In genomic region chr6:81698173-81698572, GRCm38 (mm10) we compare ENCODE assay signal across 28 mouse cellular contexts.
"Had no signal": no experiment of that assay in that cellular context is flagged by ENCODE, and none has a peak within 500 bp of the region (broad histone marks: within the 10 kb centered on the region; RNA-seq: fewer than 3 reads in every experiment).

No protein-coding gene starts in this region.

- H3K27me3 ChIP-seq: embryonic facial prominence, embryonic 12.5 days; embryonic facial prominence, embryonic 13.5 days; embryonic facial prominence, embryonic 15.5 days; forebrain, embryonic 12.5 days; forebrain, embryonic 13.5 days; forebrain, embryonic 15.5 days had no signal

- H3K36me3 ChIP-seq: embryonic facial prominence, embryonic 10.5 days; embryonic facial prominence, embryonic 12.5 days; embryonic facial prominence, embryonic 13.5 days; embryonic facial prominence, embryonic 15.5 days; forebrain, embryonic 10.5 days; forebrain, embryonic 12.5 days; forebrain, embryonic 15.5 days had no signal

- H3K27ac ChIP-seq: embryonic facial prominence, embryonic 10.5 days; embryonic facial prominence, embryonic 12.5 days; embryonic facial prominence, embryonic 13.5 days; embryonic facial prominence, embryonic 15.5 days; forebrain, embryonic 10.5 days; forebrain, embryonic 12.5 days; forebrain, embryonic 13.5 days; forebrain, embryonic 15.5 days; gastrocnemius, adult 2 months; heart, adult 2 months had no signal

- H3K9ac ChIP-seq: embryonic facial prominence, embryonic 12.5 days; embryonic facial prominence, embryonic 13.5 days; embryonic facial prominence, embryonic 15.5 days; forebrain, embryonic 12.5 days; forebrain, embryonic 13.5 days; forebrain, embryonic 15.5 days; forebrain, postnatal 0 days had no signal

- ATAC-seq: forebrain, embryonic 13.5 days; forebrain, embryonic 14.5 days; forebrain, embryonic 15.5 days; forebrain, embryonic 16.5 days; forebrain, postnatal 0 days had no signal

- H3K4me2 ChIP-seq: embryonic facial prominence, embryonic 12.5 days; embryonic facial prominence, embryonic 13.5 days; embryonic facial prominence, embryonic 15.5 days; forebrain, embryonic 12.5 days; forebrain, embryonic 13.5 days; forebrain, embryonic 15.5 days had no signal

- H3K4me1 ChIP-seq: embryonic facial prominence, embryonic 10.5 days; embryonic facial prominence, embryonic 12.5 days; embryonic facial prominence, embryonic 13.5 days; embryonic facial prominence, embryonic 15.5 days; forebrain, embryonic 10.5 days; forebrain, embryonic 12.5 days; forebrain, embryonic 13.5 days; forebrain, embryonic 15.5 days had no signal

- H3K9me3 ChIP-seq: embryonic facial prominence, embryonic 10.5 days; embryonic facial prominence, embryonic 12.5 days; embryonic facial prominence, embryonic 13.5 days; embryonic facial prominence, embryonic 15.5 days; forebrain, embryonic 10.5 days; forebrain, embryonic 12.5 days; forebrain, embryonic 13.5 days; forebrain, embryonic 15.5 days had no signal

- H3K4me3 ChIP-seq: embryonic facial prominence, embryonic 10.5 days; embryonic facial prominence, embryonic 12.5 days; embryonic facial prominence, embryonic 13.5 days; embryonic facial prominence, embryonic 15.5 days; erythroblast, embryonic 14.5 days; forebrain, embryonic 10.5 days; forebrain, embryonic 12.5 days; forebrain, embryonic 13.5 days; forebrain, embryonic 15.5 days; gastrocnemius, adult 2 months; heart, adult 2 months had no signal

- DNase-seq: cerebellum, adult 2 months; cerebellum, adult 8-10 months; cerebellum, adult 9-10 months; cerebellum, adult 9-11 months; cerebellum, postnatal 10 days; cerebellum, postnatal 14 days; cerebellum, postnatal 25 days; cerebellum, postnatal 36 days; embryo, embryonic 11 days; forebrain, postnatal 0 days; gastrocnemius, adult 2 months; gastrocnemius, postnatal 10 days; gastrocnemius, postnatal 14 days; gastrocnemius, postnatal 25 days; gastrocnemius, postnatal 36 days; heart, adult 18-20 months; heart, adult 2 months had no signal
